Mouse (Mus musculus) kidney, embryonic 14.5 days (tissue): ENCODE data around the gene Col3a1. TPM values are rescaled to one million over a fixed set of nuclear protein-coding genes. Genes with fewer than 3 reads are reported as not detected.

ENCODE experiments used
- ATAC-seq: fragments of 200-750 bp; cut with Nextera tagmentation; 2 replicates; pipeline ENCODE4 v1.8.0; 2017; ENCODE audit warnings: moderate number of reproducible peaks, mild to moderate bottlenecking, moderate TSS enrichment, moderate library complexity; ENCODE audit not compliant: low FRiP score, low TSS enrichment
- H3K27ac ChIP-seq: fragments of 300-500 bp; sonication (generic); 2 replicates; pipeline ENCODE4 v1.5.1; 2014; ENCODE audit warnings: low read depth, mild to moderate bottlenecking, low read length, moderate library complexity, mixed read lengths
- H3K27me3 ChIP-seq: fragments of 300-500 bp; sonication (generic); 2 replicates; pipeline ENCODE4 v1.6.1; 2014; ENCODE audit warnings: mild to moderate bottlenecking, low read length; ENCODE audit not compliant: control insufficient read depth, insufficient read depth
- H3K36me3 ChIP-seq: fragments of 300-500 bp; sonication (generic); 2 replicates; pipeline ENCODE4 v1.6.1; 2014; ENCODE audit warnings: low read length, mixed read lengths; ENCODE audit not compliant: control insufficient read depth, insufficient read depth
- H3K4me1 ChIP-seq: fragments of 300-500 bp; sonication (generic); 2 replicates; pipeline ENCODE4 v1.6.1; 2014; ENCODE audit warnings: low read length, mixed read lengths; ENCODE audit not compliant: control insufficient read depth, insufficient read depth
- H3K4me2 ChIP-seq: fragments of 300-500 bp; sonication (generic); replicated peaks from 2 replicates; pipeline ENCODE4 v1.6.1; 2014; ENCODE audit warnings: low read depth, mild to moderate bottlenecking, low read length
- H3K4me3 ChIP-seq: fragments of 300-500 bp; sonication (generic); 2 replicates; pipeline ENCODE4 v1.5.1; 2014; ENCODE audit warnings: mild to moderate bottlenecking, low read length
- H3K9ac ChIP-seq: fragments of 300-500 bp; sonication (generic); 2 replicates; pipeline ENCODE4 v1.6.1; 2014; ENCODE audit warnings: low read depth, mild to moderate bottlenecking, low read length, moderate library complexity
- H3K9me3 ChIP-seq: fragments of 300-500 bp; sonication (generic); 2 replicates; pipeline ENCODE4 v1.6.1; 2016; ENCODE audit warnings: low read length; ENCODE audit not compliant: control insufficient read depth
- WGBS: fragments of 180-500 bp; shearing (Covaris S2); extraction: QIAGEN DNeasy Blood & Tissue Kit; methylation state at CpG from one replicate; pipeline ENCODE4 v1.1.7; 2014; 5-methylcytosine and 5-hydroxymethylcytosine counted together
- microRNA-seq: library from miRNA; unstranded; fragments of <30 nt; microRNA quantifications from one replicate; pipeline ENCODE4, GENCODE M21; 2016
- polyA plus RNA-seq: library from polyadenylated mRNA; unstranded; fragments of >200 nt; fragmentation: Nextera tagmentation; extraction: Ambion mirVana; gene quantifications from 2 replicates; pipeline ENCODE4 v1.2.1, GENCODE M21; 2014

The Col3a1 gene
- polyA plus RNA-seq, 1 experiment from 2014 or later, result 575 TPM

DNA sequence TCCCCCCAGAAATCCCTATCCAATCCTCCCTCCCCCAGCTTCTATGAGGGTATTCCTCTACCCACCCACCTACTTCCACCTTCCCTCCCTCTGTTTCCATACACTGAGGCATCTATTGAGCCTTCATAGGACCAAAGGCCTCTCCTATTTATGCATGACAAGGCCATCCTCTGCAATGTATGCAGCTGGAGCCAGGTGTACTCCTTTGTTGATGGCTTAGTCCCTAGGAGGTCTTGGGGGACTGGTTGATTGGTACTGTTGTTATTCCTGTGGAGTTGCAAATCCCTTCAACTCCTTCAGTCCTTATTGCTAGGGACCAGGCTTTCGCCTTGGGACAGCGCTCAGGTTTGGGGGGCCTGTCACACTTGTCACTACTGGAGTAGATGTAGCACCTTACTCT lies 48.3 kb downstream of the Col3a1 start:
- Histone ChIP-seq H3K9ac (no peak overlapping the region), H3K27ac (no peak overlapping the region), H3K4me3 (no peak overlapping the region), H3K4me2 (no peak overlapping the region), H3K36me3 (no peaks in the 10 kb centered on the region), H3K27me3 (no peaks in the 10 kb centered on the region), H3K4me1 (no peaks in the 10 kb centered on the region), H3K9me3 (no peaks in the 10 kb centered on the region)
- no peak for ATAC-seq
- WGBS, result 90% methylated on average over 2 of the region's 2 CpGs

DNA sequence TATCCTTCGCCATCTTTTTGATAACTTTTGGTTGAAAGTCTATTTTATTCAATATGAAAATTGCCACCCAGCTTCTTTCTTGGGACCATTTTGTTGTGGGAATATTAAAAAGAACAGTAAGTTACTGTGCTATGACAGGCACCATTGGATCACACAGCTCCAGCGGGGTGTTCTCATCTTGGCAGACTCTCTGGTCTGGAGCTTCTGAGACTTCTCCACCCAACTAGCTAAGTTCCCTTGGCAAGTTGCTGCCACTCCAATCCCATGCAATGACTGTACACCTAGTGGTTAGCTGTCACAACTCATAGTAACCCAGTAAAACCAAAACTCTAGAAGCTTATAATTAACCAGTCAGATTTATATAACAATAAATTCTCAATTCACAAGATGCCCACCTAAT lies 51.9 kb downstream of the Col3a1 start:
- Histone ChIP-seq H3K4me2 (no peak overlapping the region), H3K4me1 (no peaks in the 10 kb centered on the region), H3K9ac (no peak overlapping the region), H3K9me3 (no peaks in the 10 kb centered on the region), H3K27ac (no peak overlapping the region), H3K4me3 (no peak overlapping the region), H3K36me3 (no peaks in the 10 kb centered on the region), H3K27me3 (no peaks in the 10 kb centered on the region)
- WGBS, result 100% methylated on average over 2 of the region's 2 CpGs
- no peak for ATAC-seq

DNA sequence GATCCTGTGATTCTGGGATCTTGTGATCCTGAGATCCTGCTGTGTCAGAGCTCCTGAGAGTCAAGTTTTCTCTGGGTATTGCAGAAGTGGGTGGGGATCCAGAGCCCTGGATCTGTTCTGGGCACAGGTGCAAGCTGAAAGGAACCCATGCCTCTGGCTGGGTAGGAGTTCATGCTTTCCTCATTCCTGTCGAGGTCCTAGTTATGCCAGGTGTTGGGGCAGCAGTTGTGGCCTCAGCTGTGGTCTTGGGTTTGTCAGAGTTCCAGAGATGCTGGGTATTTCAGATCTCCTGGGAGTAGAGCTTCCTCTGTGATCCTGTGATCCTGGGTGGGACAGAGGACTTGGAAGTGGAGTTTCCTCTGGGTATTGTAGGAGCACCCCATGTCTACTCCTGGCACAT lies 54.1 kb downstream of the Col3a1 start:
- Histone ChIP-seq H3K9ac (no peak overlapping the region), H3K4me3 (no peak overlapping the region)

DNA sequence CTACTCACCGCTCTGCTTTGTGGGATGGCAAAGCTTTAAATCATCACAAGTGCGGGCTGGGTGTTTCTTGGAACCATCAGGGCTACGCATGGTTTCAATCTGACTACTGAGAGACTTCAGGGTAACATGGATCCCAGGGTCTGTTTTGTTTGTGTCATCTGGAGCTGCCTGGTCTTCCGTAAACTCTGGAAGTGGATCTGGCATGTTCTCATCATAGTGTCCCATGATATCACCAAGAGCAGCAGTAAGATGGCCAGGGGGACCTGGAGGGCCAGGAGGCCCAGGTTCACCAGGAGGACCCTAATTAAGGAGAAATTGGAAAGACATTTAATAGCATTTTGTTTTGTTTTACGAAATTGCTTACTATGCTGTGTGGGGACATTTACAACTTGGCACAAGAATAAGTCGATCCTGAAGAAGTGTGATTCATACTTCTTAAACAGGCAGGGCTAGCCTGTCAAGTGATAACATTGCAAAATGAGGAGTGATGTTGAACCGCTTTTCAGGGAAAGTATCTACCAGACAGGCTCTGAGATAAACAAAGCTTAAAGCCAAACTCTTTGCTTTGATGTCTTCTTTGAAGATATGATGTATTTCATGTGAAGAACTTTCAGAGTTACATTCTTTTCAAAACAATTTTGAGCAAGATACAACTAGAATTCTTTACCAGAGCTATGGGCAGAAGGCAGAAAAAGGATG lies 68.8 kb downstream of the Col3a1 start:
- H3K27me3 ChIP-seq, result no peaks in the 10 kb centered on the region
- WGBS, result 79% methylated on average over 7 of the region's 7 CpGs
- no peak for ATAC-seq
- H3K27ac ChIP-seq, result no peak overlapping the region
- no peaks in the 10 kb centered on the region for H3K9me3 ChIP-seq
- H3K36me3 ChIP-seq, result peaks cover 3% of the 10 kb centered on the region; the same call in 1 of the 2 replicates
- H3K4me1 ChIP-seq, result no peaks in the 10 kb centered on the region
- no peak overlapping the region for H3K9ac ChIP-seq
- no peak overlapping the region for H3K4me3 ChIP-seq
- no peak overlapping the region for H3K4me2 ChIP-seq

More for the DNA sequence above, 54.1 kb downstream of the Col3a1 start:
- 67% methylated on average over 1 of the region's 1 CpGs for WGBS
- Histone ChIP-seq H3K36me3 (no peaks in the 10 kb centered on the region), H3K4me2 (no peak overlapping the region), H3K9me3 (peaks cover 7% of the 10 kb centered on the region; the same call in 1 of the 2 replicates), H3K4me1 (no peaks in the 10 kb centered on the region), H3K27me3 (no peaks in the 10 kb centered on the region), H3K27ac (no peak overlapping the region)
- no peak for ATAC-seq

DNA sequence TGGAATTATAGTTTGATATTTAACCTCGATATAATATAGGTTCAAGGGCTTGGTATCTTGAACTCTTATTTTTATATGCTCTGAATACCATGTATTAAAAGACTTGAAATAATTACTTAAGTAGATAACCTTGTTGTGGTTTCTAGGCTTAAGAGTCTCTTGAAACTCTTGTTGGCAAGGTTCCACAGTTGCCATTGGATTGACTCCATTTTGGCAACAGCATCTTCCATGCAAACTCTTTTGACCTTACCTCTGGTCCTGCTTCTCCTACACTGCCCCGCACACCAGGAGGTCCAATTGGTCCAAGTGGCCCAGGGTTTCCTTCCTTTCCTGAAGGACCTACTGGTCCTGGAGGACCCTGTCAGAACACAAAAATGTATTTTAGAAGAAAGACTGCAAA lies 70.5 kb downstream of the Col3a1 start:
- WGBS, result 94% methylated on average over 2 of the region's 2 CpGs
- no peak overlapping the region for H3K9ac ChIP-seq
- no peak for ATAC-seq

More for the DNA sequence above, 70.5 kb downstream of the Col3a1 start:
- no peaks in the 10 kb centered on the region for H3K9me3 ChIP-seq
- no peaks in the 10 kb centered on the region for H3K27me3 ChIP-seq
- no peak overlapping the region for H3K4me2 ChIP-seq
- no peaks in the 10 kb centered on the region for H3K4me1 ChIP-seq
- no peak overlapping the region for H3K27ac ChIP-seq
- no peak overlapping the region for H3K4me3 ChIP-seq
- H3K36me3 ChIP-seq, result no peaks in the 10 kb centered on the region

Small RNAs within 50 kb of the gene (microRNA-seq; reads per million reads assigned to microRNA genes)
- not detected for gene Gm47302

Other genes with a start within 250 kb of the Col3a1 start
- gene Col5a2, start 191.7 kb downstream of the Col3a1 start, polyA plus RNA-seq, result 20.4 and 24.4 TPM in 2 replicates